Mouse (Mus musculus) erythroblast, adult 5-6 weeks (primary cell): ENCODE data around the gene Atp1a4. TPM values are rescaled to one million over a fixed set of nuclear protein-coding genes. Genes with fewer than 3 reads are reported as not detected.
A peak's percentile ranks its signal among the peaks of the same experiment; 100 is the strongest.

Experiments
- ATAC-seq: replicated peaks from 2 replicates; pipeline ENCODE4 v1.8.0; 2016; ENCODE audit warnings: moderate number of reproducible peaks, mild to moderate bottlenecking, moderate TSS enrichment, inconsistent platforms; ENCODE audit not compliant: poor library complexity, low FRiP score, severe bottlenecking
- total RNA-seq, 2 experiments: library from RNA; stranded (forward) in 1 of 2; stranded (reverse) in 1 of 2; fragments of 150-400 nt in 1 of 2; fragments of 200-764, 138-1000 nt in 1 of 2; gene quantifications; 2 replicates each; pipeline versions ENCODE4 v1.2.3 to v1.2.4; 2015 to 2017; ENCODE audit warnings: low replicate concordance in 2 of 2

Gene Atp1a4
- total RNA-seq, 2 experiments from 2014 or later, result not detected

GRCm38 (mm10) chr1:172221297-172222063 lies 36.7 kb downstream of the Atp1a4 start:
- no peak for ATAC-seq

- ATAC-seq, result no peak
These were observed 37.8 kb downstream of the Atp1a4 start for GRCm38 (mm10) chr1:172220414-172220813.

GRCm38 (mm10) chr1:172219451-172220406 lies 38.5 kb downstream of the Atp1a4 start, which contains the start of gene Casq1:
Casq1 (minus strand) TSS chr1:172219868.
- ATAC-seq, result no peak

GRCm38 (mm10) chr1:172218164-172218910 lies 39.9 kb downstream of the Atp1a4 start:
- no peak for ATAC-seq

GRCm38 (mm10) chr1:172217148-172217547 lies 41.1 kb downstream of the Atp1a4 start:
- peak; percentile 81 for ATAC-seq

- no peak for ATAC-seq
These were observed 43.5 kb downstream of the Atp1a4 start for GRCm38 (mm10) chr1:172214748-172215147.

GRCm38 (mm10) chr1:172213771-172214170 lies 44.4 kb downstream of the Atp1a4 start:
- ATAC-seq, result no peak

- ATAC-seq, result no peak
These were observed 45.4 kb downstream of the Atp1a4 start for GRCm38 (mm10) chr1:172212776-172213175.

GRCm38 (mm10) chr1:172207111-172207584 lies 51.1 kb downstream of the Atp1a4 start:
- no peak for ATAC-seq

GRCm38 (mm10) chr1:172206141-172206917 lies 51.9 kb downstream of the Atp1a4 start, which contains the start of gene Pea15a:
Pea15a (minus strand) TSS chr1:172206804.
- no peak for ATAC-seq

- no peak for ATAC-seq
These were observed 52.5 kb downstream of the Atp1a4 start for GRCm38 (mm10) chr1:172205741-172206087.

- no peak for ATAC-seq
These were observed 53.1 kb downstream of the Atp1a4 start for GRCm38 (mm10) chr1:172204814-172205740.

- ATAC-seq, result no peak
These were observed 54.0 kb downstream of the Atp1a4 start for GRCm38 (mm10) chr1:172204033-172204813.

- ATAC-seq, result no peak
These were observed 54.6 kb downstream of the Atp1a4 start for GRCm38 (mm10) chr1:172203566-172203965.

- no peak for ATAC-seq
These were observed 55.2 kb downstream of the Atp1a4 start for GRCm38 (mm10) chr1:172202894-172203522.

- ATAC-seq, result no peak
These were observed 56.0 kb downstream of the Atp1a4 start for GRCm38 (mm10) chr1:172201967-172202880.
